Mouse (Mus musculus): Measurements from ENCODE around the gene Tas1r3. TPM values are rescaled to one million over a fixed set of nuclear protein-coding genes. Genes with fewer than 3 reads are reported as not detected.

Tas1r3 gene
- polyA plus RNA-seq, 1 experiment from 2014 or later = 0.19 TPM

DNA sequence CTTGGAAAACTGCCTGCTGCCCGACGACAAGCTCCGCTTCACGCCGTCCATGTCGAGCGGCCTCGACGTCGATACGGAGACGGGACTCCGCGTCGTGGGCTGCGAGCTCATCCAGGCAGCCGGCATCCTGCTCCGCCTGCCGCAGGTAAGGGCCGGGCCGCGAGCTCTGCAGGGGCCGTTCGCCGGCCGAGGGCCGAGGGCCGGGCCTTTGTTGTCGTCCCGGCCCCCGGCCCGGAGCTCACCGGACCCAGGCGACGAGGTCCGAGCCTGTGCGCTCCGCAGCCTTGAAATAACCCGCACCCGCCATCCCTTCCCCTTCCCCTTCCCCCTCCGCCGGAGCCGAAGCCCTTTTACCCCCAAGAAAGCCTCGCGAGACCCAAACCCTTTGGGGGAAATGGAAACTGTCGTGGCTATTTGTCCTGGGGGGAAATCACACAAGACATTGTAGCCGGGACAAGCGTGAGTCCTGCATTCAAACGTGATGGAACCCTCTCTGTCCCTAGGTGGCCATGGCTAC lies 50.4 kb downstream of the Tas1r3 start:
- peak overlapping the region; percentile 100 for H3K4me3 ChIP-seq (ENCODE audit: low read depth, low read length)
- H3K27me3 ChIP-seq (replicated peaks; ENCODE audit: insufficient read depth, low read length) = no peaks in the 10 kb centered on the region
- WGBS = under 1% methylated on average over 32 of the region's 49 CpGs
- DNase-seq (ENCODE audit: low spot score) (peak; percentile 64), ATAC-seq (peak; percentile 32)
- TF ChIP-seq EP300 (IDR thresholded peaks at IDR 0.05) (no peak), CTCF (IDR thresholded peaks at IDR 0.05) (no peak)
- H3K9ac ChIP-seq (replicated peaks; ENCODE audit: low read depth) = peak overlapping the region; percentile 99
- H3K9me3 ChIP-seq (ENCODE audit: low read length) = no peaks in the 10 kb centered on the region
- H3K4me2 ChIP-seq (replicated peaks; ENCODE audit: low read depth, low read length) = peak overlapping the region; percentile 82
- peaks cover 16% of the 10 kb centered on the region; the same call in 1 of the 2 replicates for H3K4me1 ChIP-seq (ENCODE audit: insufficient read depth, low read depth, low read length)
- H3K36me3 ChIP-seq (ENCODE audit: insufficient read depth, low read length) = peaks cover 24% of the 10 kb centered on the region
- peak overlapping the region; percentile 93 for H3K27ac ChIP-seq (ENCODE audit: low read length)

- H3K36me3 ChIP-seq (ENCODE audit: insufficient read depth, low read length) = peaks cover 25% of the 10 kb centered on the region
- H3K9ac ChIP-seq (replicated peaks; ENCODE audit: low read depth) = peak within 1 kb of the TSS; percentile 99
- WGBS = under 1% methylated on average over 51 of the region's 60 CpGs
- DNase-seq (ENCODE audit: low spot score) (peak; percentile 98), ATAC-seq (peak; percentile 100)
- TF ChIP-seq CTCF (IDR thresholded peaks at IDR 0.05) = no peak
- no peak for TF ChIP-seq EP300 (IDR thresholded peaks at IDR 0.05)
- peak within 1 kb of the TSS; percentile 100 for H3K4me3 ChIP-seq (ENCODE audit: low read depth, low read length)
- peak within 1 kb of the TSS; percentile 82 for H3K4me2 ChIP-seq (replicated peaks; ENCODE audit: low read depth, low read length)
- H3K27ac ChIP-seq (ENCODE audit: low read length) = peak within 1 kb of the TSS; percentile 93
- no peaks in the 10 kb centered on the region for H3K9me3 ChIP-seq (ENCODE audit: low read length)
- H3K27me3 ChIP-seq (replicated peaks; ENCODE audit: insufficient read depth, low read length) = no peaks in the 10 kb centered on the region
- H3K4me1 ChIP-seq (ENCODE audit: insufficient read depth, low read depth, low read length) = peaks cover 16% of the 10 kb centered on the region; the same call in 1 of the 2 replicates
Measured at GRCm38 (mm10) chr4:155811929-155812664, 51.1 kb downstream of the Tas1r3 start, which contains the start of gene Ccnl2. TSS of gene Ccnl2 (plus strand) at chr4:155812489.

Small RNA genes lying within 50 kb of the gene (microRNA-seq; reads per million reads assigned to microRNA genes)
- gene Gm22991 = not detected

Other genes starting within 250 kb of the Tas1r3 start
- 67.3 and 74.4 TPM in 2 replicates for gene Cdk11b, start 238.5 kb downstream of the Tas1r3 start, polyA plus RNA-seq (2015; fragmentation: Nextera tagmentation; extraction: Ambion mirVana)
- gene Gm10563, start 218.0 kb downstream of the Tas1r3 start, polyA plus RNA-seq (2015; fragmentation: Nextera tagmentation; extraction: Ambion mirVana) = not detected in 2 replicates
- gene Mmp23, start 210.0 kb downstream of the Tas1r3 start, polyA plus RNA-seq (2015; fragmentation: Nextera tagmentation; extraction: Ambion mirVana) = 44.5 and 46.2 TPM in 2 replicates
- 16.3 and 19.8 TPM in 2 replicates for gene Mib2, start 194.2 kb downstream of the Tas1r3 start, polyA plus RNA-seq (2015; fragmentation: Nextera tagmentation; extraction: Ambion mirVana)
- 3.3 and 3.6 TPM in 2 replicates for gene Fndc10, start 169.0 kb downstream of the Tas1r3 start, polyA plus RNA-seq (2015; fragmentation: Nextera tagmentation; extraction: Ambion mirVana)
- 166 and 178 TPM in 2 replicates for gene Ssu72, start 158.6 kb downstream of the Tas1r3 start, polyA plus RNA-seq (2015; fragmentation: Nextera tagmentation; extraction: Ambion mirVana)
- 0.58 and 0.63 TPM in 2 replicates for gene Tmem240, start 128.6 kb downstream of the Tas1r3 start, polyA plus RNA-seq (2015; fragmentation: Nextera tagmentation; extraction: Ambion mirVana)
- gene Atad3a, start 102.3 kb downstream of the Tas1r3 start, polyA plus RNA-seq (2015; fragmentation: Nextera tagmentation; extraction: Ambion mirVana) = 26.1 and 28.5 TPM in 2 replicates
- 6.5 and 7.0 TPM in 2 replicates for gene Vwa1, start 88.7 kb downstream of the Tas1r3 start, polyA plus RNA-seq (2015; fragmentation: Nextera tagmentation; extraction: Ambion mirVana)
- gene Tmem88b, start 77.5 kb downstream of the Tas1r3 start, polyA plus RNA-seq (2015; fragmentation: Nextera tagmentation; extraction: Ambion mirVana) = 0.13 and 0.31 TPM in 2 replicates
- gene Ankrd65, start 72.9 kb downstream of the Tas1r3 start, polyA plus RNA-seq (2015; fragmentation: Nextera tagmentation; extraction: Ambion mirVana) = 6.0 and 6.6 TPM in 2 replicates
- 164 and 186 TPM in 2 replicates for gene Mrpl20, start 60.5 kb downstream of the Tas1r3 start, polyA plus RNA-seq (2015; fragmentation: Nextera tagmentation; extraction: Ambion mirVana)
- 110 and 122 TPM in 2 replicates for gene Ccnl2, start 50.9 kb downstream of the Tas1r3 start, polyA plus RNA-seq (2015; fragmentation: Nextera tagmentation; extraction: Ambion mirVana)
- gene Aurkaip1, start 32.1 kb downstream of the Tas1r3 start, polyA plus RNA-seq (2015; fragmentation: Nextera tagmentation; extraction: Ambion mirVana) = 117 and 128 TPM in 2 replicates
- 321 and 330 TPM in 2 replicates for gene Mxra8, start 23.7 kb downstream of the Tas1r3 start, polyA plus RNA-seq (2015; fragmentation: Nextera tagmentation; extraction: Ambion mirVana)
- gene Dvl1, start 16.0 kb downstream of the Tas1r3 start, polyA plus RNA-seq (2015; fragmentation: Nextera tagmentation; extraction: Ambion mirVana) = 9.1 and 11.9 TPM in 2 replicates
- 10.8 and 13.8 TPM in 2 replicates for gene Cptp, start 6.1 kb upstream of the Tas1r3 start, polyA plus RNA-seq (2015; fragmentation: Nextera tagmentation; extraction: Ambion mirVana)
- gene Ints11, start 6.2 kb upstream of the Tas1r3 start, polyA plus RNA-seq (2015; fragmentation: Nextera tagmentation; extraction: Ambion mirVana) = 31.7 and 34.8 TPM in 2 replicates
- 29.3 and 29.9 TPM in 2 replicates for gene Pusl1, start 28.4 kb upstream of the Tas1r3 start, polyA plus RNA-seq (2015; fragmentation: Nextera tagmentation; extraction: Ambion mirVana)
- 12.7 and 13.4 TPM in 2 replicates for gene Acap3, start 28.5 kb upstream of the Tas1r3 start, polyA plus RNA-seq (2015; fragmentation: Nextera tagmentation; extraction: Ambion mirVana)
- gene Ube2j2, start 80.5 kb upstream of the Tas1r3 start, polyA plus RNA-seq (2015; fragmentation: Nextera tagmentation; extraction: Ambion mirVana) = 66.6 and 67.0 TPM in 2 replicates
- 30.6 and 36.2 TPM in 2 replicates for gene C1qtnf12, start 99.0 kb upstream of the Tas1r3 start, polyA plus RNA-seq (2015; fragmentation: Nextera tagmentation; extraction: Ambion mirVana)
- 6.8 TPM in 2 replicates for gene B3galt6, start 129.3 kb upstream of the Tas1r3 start, polyA plus RNA-seq (2015; fragmentation: Nextera tagmentation; extraction: Ambion mirVana)
- gene Sdf4, start 129.5 kb upstream of the Tas1r3 start, polyA plus RNA-seq (2015; fragmentation: Nextera tagmentation; extraction: Ambion mirVana) = 155 and 166 TPM in 2 replicates
- 4.9 and 5.2 TPM in 2 replicates for gene Tnfrsf4, start 150.5 kb upstream of the Tas1r3 start, polyA plus RNA-seq (2015; fragmentation: Nextera tagmentation; extraction: Ambion mirVana)
- 1.6 and 1.9 TPM in 2 replicates for gene Tnfrsf18, start 162.8 kb upstream of the Tas1r3 start, polyA plus RNA-seq (2015; fragmentation: Nextera tagmentation; extraction: Ambion mirVana)
- gene Ttll10, start 196.1 kb upstream of the Tas1r3 start, polyA plus RNA-seq (2015; fragmentation: Nextera tagmentation; extraction: Ambion mirVana) = 2.1 and 2.5 TPM in 2 replicates
- 5.9 and 6.8 TPM in 2 replicates for gene 9430015G10Rik, start 246.6 kb upstream of the Tas1r3 start, polyA plus RNA-seq (2015; fragmentation: Nextera tagmentation; extraction: Ambion mirVana)

Measured in lung, postnatal 0 days (tissue).